Mouse (Mus musculus) thymus, adult 2 months (tissue): Measurements from ENCODE around the gene Bcl7b.

Experiments
- CTCF ChIP-seq: fragments of 200-500 bp; IDR thresholded peaks from 2 replicates; pipeline ENCODE4 v1.5.1; 2012; ENCODE audit warnings: mild to moderate bottlenecking, control low read depth, low read length, moderate library complexity, borderline replicate concordance; ENCODE audit not compliant: control insufficient read depth, poor library complexity, insufficient read depth; ENCODE audit errors: extremely low read depth
- POLR2A ChIP-seq: fragments of 200-500 bp; IDR thresholded peaks from 2 replicates; pipeline ENCODE4 v1.6.1; 2012; ENCODE audit warnings: mild to moderate bottlenecking, low read length, control low read depth, moderate library complexity; ENCODE audit not compliant: control insufficient read depth, poor library complexity, insufficient read depth; ENCODE audit errors: extremely low read depth

GRCm38 (mm10) chr5:135171688-135172220, 3.7 kb downstream of the Bcl7b start:
- TF ChIP-seq CTCF = no peak
- TF ChIP-seq POLR2A = no peak
